Mouse (Mus musculus): ENCODE measurements around the gene Cabcoco1. TPM values are rescaled to one million over a fixed set of nuclear protein-coding genes. Genes with fewer than 3 reads are reported as not detected.

The Cabcoco1 gene
- 1.6 and 2.2 TPM in 2 replicates for polyA plus RNA-seq (2012; rRNA removed)

DNA sequence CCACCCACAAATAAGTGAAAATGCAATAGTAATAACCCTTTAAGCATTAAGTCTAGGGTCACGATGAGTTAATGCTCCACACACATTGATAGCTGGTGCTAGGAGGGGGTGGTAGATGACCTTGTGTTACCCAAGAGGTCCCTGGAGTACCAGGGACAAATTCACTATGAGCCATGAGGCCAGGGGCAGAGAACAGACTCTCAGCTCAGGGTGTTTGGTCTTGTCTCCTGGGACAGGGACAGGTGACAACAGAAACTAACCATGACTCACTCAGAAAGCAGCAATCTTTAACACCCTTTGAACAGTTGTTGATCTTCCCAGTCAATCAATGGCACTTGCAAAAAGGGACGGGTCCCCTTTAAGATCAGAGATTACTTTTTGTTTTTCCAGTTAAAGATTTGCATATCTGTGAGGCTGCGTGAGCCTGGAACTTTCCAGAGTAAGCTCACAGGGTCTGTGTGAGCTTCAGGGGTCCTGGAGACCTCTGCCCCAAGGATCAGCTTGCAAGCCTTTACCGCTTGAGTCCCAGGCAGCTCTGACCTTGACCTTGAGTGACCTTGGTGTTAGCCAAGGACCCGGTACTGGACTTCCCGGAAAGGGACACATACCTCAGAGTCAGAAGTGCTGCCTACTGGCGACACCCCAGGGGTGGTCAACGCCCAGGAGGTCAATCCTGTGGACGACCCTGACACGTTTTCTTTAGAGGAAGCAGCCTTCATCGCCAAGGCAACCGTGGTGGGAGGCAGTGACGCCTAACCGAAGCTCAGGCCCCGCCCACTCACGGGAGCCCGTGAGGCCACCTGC lies at the start of gene Cabcoco1:
Gene Cabcoco1 (minus strand): TSS at position 758 of the 804 bp plus-strand sequence.
- TF ChIP-seq CTCF (IDR thresholded peaks at IDR 0.05; ENCODE audit: insufficient read depth, low read length): no peak
- TF ChIP-seq POLR2A (IDR thresholded peaks at IDR 0.05; ENCODE audit: borderline replicate concordance, extremely low read depth, low read depth, low read length): no peak
- Histone ChIP-seq H3K4me3 (replicated peaks; ENCODE audit: extremely low read depth, low read depth, low read length) (peak within 1 kb of the TSS; percentile 81), H3K4me1 (ENCODE audit: control insufficient read depth, insufficient read depth, low read length) (peaks cover 4% of the 10 kb centered on the region)
- WGBS: 9% methylated on average over 17 of the region's 17 CpGs
- DNase-seq: peak; percentile 44

GRCm38 (mm10) chr10:68589530-68590252 lies 48.0 kb upstream of the Cabcoco1 start:
- H3K4me1 ChIP-seq (ENCODE audit: control insufficient read depth, insufficient read depth, low read length): no peaks in the 10 kb centered on the region
- WGBS: 49% methylated on average over 11 of the region's 11 CpGs
- no peak for DNase-seq
- H3K4me3 ChIP-seq (replicated peaks; ENCODE audit: extremely low read depth, low read depth, low read length): no peak overlapping the region
- no peak for TF ChIP-seq CTCF (IDR thresholded peaks at IDR 0.05; ENCODE audit: insufficient read depth, low read length)
- no peak for TF ChIP-seq POLR2A (IDR thresholded peaks at IDR 0.05; ENCODE audit: borderline replicate concordance, extremely low read depth, low read depth, low read length)

DNA sequence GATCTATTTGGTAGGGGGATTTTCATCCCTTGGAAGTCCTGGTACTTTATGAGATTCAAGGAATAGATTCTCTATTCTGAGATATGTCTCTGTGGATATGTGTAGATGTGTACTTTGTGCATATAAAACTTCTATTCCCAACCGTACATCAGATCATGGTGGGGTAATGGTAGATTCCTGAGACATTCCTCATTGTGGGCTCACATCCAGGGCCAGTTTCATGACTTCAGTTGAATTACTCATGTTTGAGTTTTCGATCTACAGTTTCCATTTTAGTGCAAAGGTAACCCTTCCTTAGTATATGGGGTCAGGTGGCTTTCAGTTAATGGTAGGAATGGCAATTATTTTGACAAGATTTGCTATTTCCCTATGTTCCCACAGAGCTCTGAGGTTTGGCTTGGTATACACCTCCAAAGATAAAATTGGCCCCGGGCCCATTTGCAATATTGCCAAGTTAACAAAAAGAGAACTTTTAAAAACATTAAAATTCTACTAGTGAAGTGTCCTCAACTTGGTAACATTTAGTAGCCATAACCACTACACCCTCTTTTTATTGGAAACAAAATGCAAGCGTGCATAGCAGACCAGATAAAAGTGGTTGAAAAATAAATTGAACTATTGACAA lies 45.8 kb upstream of the Cabcoco1 start:
- 82% methylated on average over 4 of the region's 4 CpGs for whole genome bisulfite sequencing
- no peak for DNase-seq
- Histone ChIP-seq H3K4me1 (ENCODE audit: control insufficient read depth, insufficient read depth, low read length) (no peaks in the 10 kb centered on the region), H3K4me3 (replicated peaks; ENCODE audit: extremely low read depth, low read depth, low read length) (no peak overlapping the region)
- TF ChIP-seq POLR2A (IDR thresholded peaks at IDR 0.05; ENCODE audit: borderline replicate concordance, extremely low read depth, low read depth, low read length): no peak
- TF ChIP-seq CTCF (IDR thresholded peaks at IDR 0.05; ENCODE audit: insufficient read depth, low read length): no peak

DNA sequence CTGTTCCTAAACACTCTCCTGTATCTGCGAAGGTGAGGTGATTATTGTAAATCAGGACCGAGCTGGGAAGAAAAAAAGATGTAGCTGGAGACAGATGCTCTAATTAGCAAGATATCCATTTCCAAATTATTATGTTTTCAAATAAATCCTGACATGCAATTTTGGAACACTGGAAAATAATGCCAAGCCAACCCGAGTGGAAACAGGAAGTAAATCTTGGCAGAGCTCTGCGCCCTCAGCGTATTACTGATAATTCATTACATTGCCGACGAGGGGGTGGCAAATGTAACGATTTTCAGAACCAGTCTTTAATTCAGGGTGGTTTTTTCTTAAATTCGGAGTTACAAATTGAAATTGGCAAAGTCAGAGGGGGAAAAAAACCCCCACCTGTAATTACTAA lies 35.6 kb upstream of the Cabcoco1 start:
- TF ChIP-seq CTCF (IDR thresholded peaks at IDR 0.05; ENCODE audit: insufficient read depth, low read length) (no peak), POLR2A (IDR thresholded peaks at IDR 0.05; ENCODE audit: borderline replicate concordance, extremely low read depth, low read depth, low read length) (no peak)
- 33% methylated on average over 9 of the region's 9 CpGs for WGBS
- Histone ChIP-seq H3K4me3 (replicated peaks; ENCODE audit: extremely low read depth, low read depth, low read length) (no peak overlapping the region), H3K4me1 (ENCODE audit: control insufficient read depth, insufficient read depth, low read length) (peaks cover 3% of the 10 kb centered on the region)
- no peak for DNase-seq

- DNase-seq: no peak
- H3K4me1 ChIP-seq (ENCODE audit: control insufficient read depth, insufficient read depth, low read length): no peaks in the 10 kb centered on the region
- TF ChIP-seq CTCF (IDR thresholded peaks at IDR 0.05; ENCODE audit: insufficient read depth, low read length) (no peak), POLR2A (IDR thresholded peaks at IDR 0.05; ENCODE audit: borderline replicate concordance, extremely low read depth, low read depth, low read length) (no peak)
- no peak overlapping the region for H3K4me3 ChIP-seq (replicated peaks; ENCODE audit: extremely low read depth, low read depth, low read length)
Measured at GRCm38 (mm10) chr10:68568172-68568571, 26.5 kb upstream of the Cabcoco1 start.

DNA sequence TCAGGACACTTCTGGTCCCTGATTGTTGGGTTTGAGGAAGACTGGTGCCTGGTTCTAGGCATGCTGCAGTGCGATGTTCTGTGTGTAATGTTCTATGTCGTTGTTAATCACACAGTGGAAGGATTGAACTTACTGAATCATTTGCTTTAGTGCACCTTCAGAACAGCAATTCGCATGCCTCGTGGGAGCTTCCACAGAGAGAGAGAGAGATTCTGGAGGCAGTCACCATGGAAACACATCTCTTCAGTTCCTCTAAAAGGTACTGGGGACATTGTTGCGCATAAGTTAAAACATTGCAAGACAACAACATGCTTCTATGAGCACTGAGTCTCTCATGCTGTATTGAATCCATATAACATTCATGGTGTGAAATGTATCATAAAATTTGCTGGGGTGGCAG lies 20.6 kb upstream of the Cabcoco1 start:
- Histone ChIP-seq H3K4me1 (ENCODE audit: control insufficient read depth, insufficient read depth, low read length) (no peaks in the 10 kb centered on the region), H3K4me3 (replicated peaks; ENCODE audit: extremely low read depth, low read depth, low read length) (no peak overlapping the region)
- 90% methylated on average over 5 of the region's 5 CpGs for WGBS
- DNase-seq: no peak
- TF ChIP-seq POLR2A (IDR thresholded peaks at IDR 0.05; ENCODE audit: borderline replicate concordance, extremely low read depth, low read depth, low read length) (no peak), CTCF (IDR thresholded peaks at IDR 0.05; ENCODE audit: insufficient read depth, low read length) (no peak)

GRCm38 (mm10) chr10:68558828-68559219 lies 17.1 kb upstream of the Cabcoco1 start:
- H3K4me3 ChIP-seq (replicated peaks; ENCODE audit: extremely low read depth, low read depth, low read length): no peak overlapping the region
- 65% methylated on average over 4 of the region's 4 CpGs for WGBS
- no peak for DNase-seq
- TF ChIP-seq CTCF (IDR thresholded peaks at IDR 0.05; ENCODE audit: insufficient read depth, low read length): no peak
- H3K4me1 ChIP-seq (ENCODE audit: control insufficient read depth, insufficient read depth, low read length): no peaks in the 10 kb centered on the region

- H3K4me1 ChIP-seq (ENCODE audit: control insufficient read depth, insufficient read depth, low read length): no peaks in the 10 kb centered on the region
- peak; percentile 31 for DNase-seq
- H3K4me3 ChIP-seq (replicated peaks; ENCODE audit: extremely low read depth, low read depth, low read length): no peak overlapping the region
- 58% methylated on average over 13 of the region's 13 CpGs for WGBS
- TF ChIP-seq POLR2A (IDR thresholded peaks at IDR 0.05; ENCODE audit: borderline replicate concordance, extremely low read depth, low read depth, low read length): no peak
Measured at GRCm38 (mm10) chr10:68558105-68558827, 16.6 kb upstream of the Cabcoco1 start.

DNA sequence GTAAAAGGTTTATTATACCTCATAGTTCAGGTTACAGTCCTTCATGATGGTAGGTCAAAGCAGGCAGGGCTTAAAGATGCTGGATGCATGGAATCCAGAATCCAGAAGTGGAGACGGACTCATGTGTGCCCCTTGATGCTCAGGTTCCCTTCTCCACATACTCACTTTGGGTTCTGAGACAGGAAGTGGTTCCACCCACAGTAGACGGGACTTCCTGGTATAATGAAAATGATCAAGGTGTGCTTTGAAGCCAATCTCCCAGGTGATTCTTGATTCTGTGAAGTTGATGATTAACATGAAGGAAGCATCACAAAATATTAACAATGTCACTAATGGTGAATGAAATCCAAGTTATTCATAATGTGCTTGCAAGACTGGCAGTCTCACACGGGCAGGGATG lies 12.0 kb upstream of the Cabcoco1 start:
- TF ChIP-seq POLR2A (IDR thresholded peaks at IDR 0.05; ENCODE audit: borderline replicate concordance, extremely low read depth, low read depth, low read length) (no peak), CTCF (IDR thresholded peaks at IDR 0.05; ENCODE audit: insufficient read depth, low read length) (no peak)
- no peak overlapping the region for H3K4me3 ChIP-seq (replicated peaks; ENCODE audit: extremely low read depth, low read depth, low read length)
- no peaks in the 10 kb centered on the region for H3K4me1 ChIP-seq (ENCODE audit: control insufficient read depth, insufficient read depth, low read length)
- no peak for DNase-seq
- WGBS: 86% methylated on average over 3 of the region's 3 CpGs

All from lung, adult 2 months (tissue).